Mouse (Mus musculus) embryo, embryonic 11 days (tissue): ENCODE measurements around the gene Gm49396.

Source experiments
- DNase-seq: peaks from one replicate; pipeline ENCODE4 v3.0.0-alpha.2; 2015

Gm49396 gene

GRCm38 (mm10) chr7:30563117-30563905, at the start of gene Gm49396, which contains the start of the genes U2af1l4 and Psenen:
TSS of gene Gm49396 (plus strand) at chr7:30563344.
TSS of gene U2af1l4 (plus strand) at chr7:30563301.
TSS of gene Psenen (minus strand) at chr7:30563627.
- peak; percentile 98 for DNase-seq

GRCm38 (mm10) chr7:30515003-30515760, 48.0 kb upstream of the Gm49396 start:
- no peak for DNase-seq

GRCm38 (mm10) chr7:30518325-30518724, 44.8 kb upstream of the Gm49396 start:
- DNase-seq, result no peak

- no peak for DNase-seq
Measured at GRCm38 (mm10) chr7:30520396-30520795, 42.7 kb upstream of the Gm49396 start.

GRCm38 (mm10) chr7:30520856-30521255, 42.3 kb upstream of the Gm49396 start:
- no peak for DNase-seq

GRCm38 (mm10) chr7:30522871-30523270, 40.3 kb upstream of the Gm49396 start:
- DNase-seq, result no peak

- DNase-seq, result no peak
Measured at GRCm38 (mm10) chr7:30524487-30524886, 38.7 kb upstream of the Gm49396 start.

GRCm38 (mm10) chr7:30525954-30526353, 37.2 kb upstream of the Gm49396 start:
- peak; percentile 24 for DNase-seq

GRCm38 (mm10) chr7:30526399-30526798, 36.7 kb upstream of the Gm49396 start:
- no peak for DNase-seq

- DNase-seq, result no peak
Measured at GRCm38 (mm10) chr7:30526981-30527380, 36.2 kb upstream of the Gm49396 start.

GRCm38 (mm10) chr7:30531291-30531815, 31.8 kb upstream of the Gm49396 start:
- DNase-seq, result no peak

- DNase-seq, result peak; percentile 53
Measured at GRCm38 (mm10) chr7:30532931-30533330, 30.2 kb upstream of the Gm49396 start.

GRCm38 (mm10) chr7:30533941-30534632, 29.1 kb upstream of the Gm49396 start:
- DNase-seq, result peak; percentile 54

- peak; percentile 100 for DNase-seq
Measured at GRCm38 (mm10) chr7:30534633-30535577, 28.2 kb upstream of the Gm49396 start, which contains the start of gene Arhgap33. TSS of gene Arhgap33 (minus strand) at chr7:30535060.

GRCm38 (mm10) chr7:30540572-30540971, 22.6 kb upstream of the Gm49396 start:
- DNase-seq, result no peak

- DNase-seq, result no peak
Measured at GRCm38 (mm10) chr7:30544327-30544726, 18.8 kb upstream of the Gm49396 start.

- DNase-seq, result no peak
Measured at GRCm38 (mm10) chr7:30549880-30550279, 13.3 kb upstream of the Gm49396 start.

GRCm38 (mm10) chr7:30550603-30551002, 12.5 kb upstream of the Gm49396 start:
- no peak for DNase-seq

- peak; percentile 81 for DNase-seq
Measured at GRCm38 (mm10) chr7:30551445-30552101, 11.6 kb upstream of the Gm49396 start.

GRCm38 (mm10) chr7:30552102-30553020, 10.8 kb upstream of the Gm49396 start, which contains the start of the genes Hspb6 and Proser3:
TSS of gene Hspb6 (plus strand) at chr7:30552178.
TSS of gene Proser3 (minus strand) at chr7:30552299.
- peak; percentile 98 for DNase-seq
